Comparison of ENCODE assay signal across 23 mouse cellular contexts in the genomic region with DNA sequence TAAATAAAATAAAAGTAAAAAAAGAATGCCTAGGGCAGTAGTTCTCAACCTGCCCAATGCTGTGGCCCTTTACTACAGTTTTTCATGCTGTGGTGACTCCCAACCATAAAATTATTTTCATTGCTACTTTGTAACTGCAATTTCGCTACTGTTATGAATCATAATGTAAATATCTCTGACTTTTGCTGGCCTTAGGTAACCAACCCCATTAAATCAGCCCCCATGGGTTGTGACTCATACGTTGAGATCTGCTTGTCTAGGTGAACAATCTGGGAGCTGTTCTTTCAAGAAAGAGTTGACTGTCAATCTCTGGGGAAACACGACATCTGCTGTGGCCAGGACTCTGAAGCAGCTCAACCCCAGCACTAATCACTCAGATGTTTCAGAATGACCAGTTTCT. TPM values are rescaled to one million over a fixed set of nuclear protein-coding genes. Genes with fewer than 3 reads are reported as not detected.
A peak's percentile ranks its signal among the peaks of the same experiment; 100 is the strongest.
DNase-seq lines count a peak whose midpoint lies in the region; ATAC-seq and TF ChIP-seq lines count a peak whose summit lies in the region.
"Had no signal": no experiment of that assay in that cellular context is flagged by ENCODE, and none has a peak within 500 bp of the region (broad histone marks: within the 10 kb centered on the region; RNA-seq: fewer than 3 reads in every experiment).

No protein-coding gene starts in this region.

- no peak overlapping the region for H3K9ac ChIP-seq in MEL (ENCODE audit: control insufficient read depth, low read depth, low read length, poor library complexity, severe bottlenecking)
- no peak overlapping the region for H3K9ac ChIP-seq in midbrain, embryonic 15.5 days
- H3K9ac ChIP-seq: embryonic facial prominence, embryonic 13.5 days; forebrain, embryonic 12.5 days; heart, embryonic 15.5 days; hindbrain, embryonic 15.5 days had no signal

- no peak overlapping the region for H3K4me2 ChIP-seq in midbrain, embryonic 15.5 days
- H3K4me2 ChIP-seq: embryonic facial prominence, embryonic 13.5 days; forebrain, embryonic 12.5 days; heart, embryonic 11.5 days; heart, embryonic 15.5 days; hindbrain, embryonic 15.5 days had no signal

- no peak for TF ChIP-seq POLR2A in MEL (IDR thresholded peaks at IDR 0.05; ENCODE audit: control insufficient read depth in 1 of 2, insufficient read depth in 1 of 2, low read depth in 1 of 2, low read length in 2 of 2, poor library complexity in 1 of 2)

- no peak overlapping the region for H3K4me3 ChIP-seq in MEL (ENCODE audit: control insufficient read depth in 1 of 2, insufficient read depth in 1 of 2, low read depth in 2 of 2, low read length in 2 of 2)
- H3K4me3 ChIP-seq in midbrain, embryonic 15.5 days, result no peak overlapping the region
- H3K4me3 ChIP-seq: embryonic facial prominence, embryonic 13.5 days; forebrain, embryonic 12.5 days; heart, adult 2 months; heart, embryonic 15.5 days; hindbrain, embryonic 10.5 days; hindbrain, embryonic 15.5 days had no signal

- H3K9me3 ChIP-seq in MEL (replicated peaks; ENCODE audit: insufficient read depth, low read length), result no peaks in the 10 kb centered on the region
- no peaks in the 10 kb centered on the region for H3K9me3 ChIP-seq in midbrain, embryonic 15.5 days
- H3K9me3 ChIP-seq: embryonic facial prominence, embryonic 13.5 days; heart, embryonic 15.5 days; hindbrain, embryonic 10.5 days; hindbrain, embryonic 15.5 days had no signal

- peak; percentile 26 to 28 for DNase-seq in urinary bladder, postnatal 36 days (ENCODE audit: low spot score in 2 of 2)
- DNase-seq in urinary bladder, adult 2 months (ENCODE audit: low spot score), result no peak
- DNase-seq in MEL (ENCODE audit: low read depth, low spot score), result peak; percentile 11
- peak; percentile 15 for DNase-seq in brain, adult 2 months (ENCODE audit: low read depth, low spot score)
- DNase-seq in ovary, adult 18-20 months (ENCODE audit: low spot score), result no peak
- DNase-seq in left cerebral cortex, adult 11 months (ENCODE audit: low spot score), result no peak
- DNase-seq in heart, postnatal 10 days, result no peak
- DNase-seq: adrenal gland, postnatal 14 days; B cell, adult 2 months; cerebellum, adult 2 months; cerebellum, postnatal 14 days; gastrocnemius, postnatal 14 days; heart, adult 2 months had no signal

- no peak for TF ChIP-seq EP300 in MEL (IDR thresholded peaks at IDR 0.05; ENCODE audit: low read depth in 1 of 2, low read length in 2 of 2)

- H3K79me2 ChIP-seq in MEL (ENCODE audit: control insufficient read depth, insufficient read depth, low read length, poor library complexity), result no peaks in the 10 kb centered on the region

- H3K27me3 ChIP-seq in MEL (ENCODE audit: control insufficient read depth in 1 of 2, insufficient read depth in 2 of 2, low read length in 2 of 2), result peaks cover 0 to 1% of the 10 kb centered on the region in 2 experiments; a peak in 1 of 4 replicates
- no peaks in the 10 kb centered on the region for H3K27me3 ChIP-seq in midbrain, embryonic 15.5 days (replicated peaks)
- H3K27me3 ChIP-seq: embryonic facial prominence, embryonic 13.5 days; forebrain, embryonic 12.5 days; heart, embryonic 15.5 days; hindbrain, embryonic 15.5 days had no signal

- no peak for ATAC-seq in midbrain, embryonic 15.5 days (replicated peaks)
- ATAC-seq: activated CD4-positive, CD25-positive, alpha-beta regulatory T cell, adult 4 months; forebrain, embryonic 16.5 days; intestine, embryonic 16.5 days had no signal

- intact Hi-C loops in heart, postnatal 10 days (cut with DNase I), result no loop called here

- H3K4me1 ChIP-seq in MEL (ENCODE audit: control insufficient read depth in 1 of 2, insufficient read depth in 2 of 2, low read length in 2 of 2), result no peaks in the 10 kb centered on the region
- no peaks in the 10 kb centered on the region for H3K4me1 ChIP-seq in midbrain, embryonic 15.5 days
- H3K4me1 ChIP-seq: embryonic facial prominence, embryonic 13.5 days; forebrain, embryonic 12.5 days; heart, embryonic 15.5 days; hindbrain, embryonic 10.5 days; hindbrain, embryonic 15.5 days had no signal

- TF ChIP-seq RAD21 in MEL (IDR thresholded peaks at IDR 0.05; ENCODE audit: low read depth, low read length), result no peak

- no peaks in the 10 kb centered on the region for H3K36me3 ChIP-seq in MEL (ENCODE audit: control insufficient read depth in 1 of 2, insufficient read depth in 2 of 2, low read length in 2 of 2)
- H3K36me3 ChIP-seq in midbrain, embryonic 15.5 days (replicated peaks), result no peaks in the 10 kb centered on the region
- H3K36me3 ChIP-seq: embryonic facial prominence, embryonic 13.5 days; forebrain, embryonic 12.5 days; heart, embryonic 15.5 days; hindbrain, embryonic 10.5 days; hindbrain, embryonic 15.5 days had no signal

- 90% methylated on average over 3 of the region's 3 CpGs for WGBS in midbrain, embryonic 15.5 days

- TF ChIP-seq CTCF in MEL (IDR thresholded peaks at IDR 0.05 in 2 of 3, conservative IDR thresholded peaks at IDR 0.05 in 1 of 3; ENCODE audit: control insufficient read depth in 1 of 3, insufficient read depth in 1 of 3, low read depth in 2 of 3, low read length in 3 of 3, poor library complexity in 1 of 3, severe bottlenecking in 1 of 3), result no peak

- no peak overlapping the region for H3K27ac ChIP-seq in MEL (ENCODE audit: control insufficient read depth, low read depth, low read length)
- H3K27ac ChIP-seq in midbrain, embryonic 15.5 days, result no peak overlapping the region
- H3K27ac ChIP-seq: embryonic facial prominence, embryonic 13.5 days; forebrain, embryonic 12.5 days; heart, adult 2 months; heart, embryonic 15.5 days; hindbrain, embryonic 10.5 days; hindbrain, embryonic 15.5 days had no signal

TF ChIP-seq in MEL, 35 proteins besides CTCF, POLR2A, EP300 and RAD21:
- TF ChIP-seq TBP (IDR thresholded peaks at IDR 0.05; ENCODE audit: low read depth, low read length), result no peak
- no peak for TF ChIP-seq MAZ (IDR thresholded peaks at IDR 0.05; ENCODE audit: low read depth, low read length)
- TF ChIP-seq ELF1 (IDR thresholded peaks at IDR 0.05; ENCODE audit: low read depth, low read length), result no peak
- TF ChIP-seq UBTF (IDR thresholded peaks at IDR 0.05; ENCODE audit: borderline replicate concordance, insufficient read depth, low read depth, low read length), result no peak
- no peak for TF ChIP-seq KAT2A (conservative IDR thresholded peaks at IDR 0.05; ENCODE audit: low read depth, low read length)
- TF ChIP-seq MXI1 (IDR thresholded peaks at IDR 0.05; ENCODE audit: low read depth, low read length), result no peak
- TF ChIP-seq MAFK (IDR thresholded peaks at IDR 0.05; ENCODE audit: borderline replicate concordance, low read depth, low read length), result no peak
- no peak for TF ChIP-seq SMC3 (IDR thresholded peaks at IDR 0.05; ENCODE audit: low read depth, low read length)
- TF ChIP-seq HCFC1 (IDR thresholded peaks at IDR 0.05; ENCODE audit: low read depth, low read length), result no peak
- TF ChIP-seq NRF1 (IDR thresholded peaks at IDR 0.05; ENCODE audit: insufficient read depth, low read depth, low read length, poor library complexity, severe bottlenecking), result no peak

RNA-seq across cellular contexts. Expression of gene Pcolce2, which starts 13.3 kb away (rescaled TPM):
- 3.4 and 10.0 TPM in 2 replicates for polyA plus RNA-seq in urinary bladder, adult 2 months (2012; rRNA removed)
- total RNA-seq in MEL (2012; rRNA removed), result not detected in 2 replicates
- not detected for polyA plus RNA-seq in MEL (2012; ENCODE audit: insufficient read depth in 1 of 2, insufficient read length in 2 of 2, low read depth in 1 of 2, low replicate concordance in 2 of 2, missing spikeins in 1 of 2)
- 1.3 and 2.9 TPM in 2 replicates for polyA plus RNA-seq in midbrain, embryonic 15.5 days (2015; fragmentation: Nextera tagmentation; extraction: Ambion mirVana)
- 10 to 100 TPM; 27.3 to 29.3 TPM for total RNA-seq in heart, postnatal 10 days (2021)

Comparison
In these comparisons a context has a peak if more than half of its experiments do, and no peak if none do; other contexts are left out.
1. DNase-seq: peak in urinary bladder, postnatal 36 days (2 of 2), MEL (single experiment) and brain, adult 2 months (single experiment); none in urinary bladder, adult 2 months (single experiment), ovary, adult 18-20 months (single experiment), left cerebral cortex, adult 11 months (single experiment) and heart, postnatal 10 days (0 of 2).